Mouse (Mus musculus) bone marrow, adult 2 months (tissue): ENCODE results near the gene Sarm1. TPM values are rescaled to one million over a fixed set of nuclear protein-coding genes. Genes with fewer than 3 reads are reported as not detected.

Source experiments
- H3K27ac ChIP-seq: fragments of 200-500 bp; 2 replicates; pipeline ENCODE4 v1.5.1; 2012; ENCODE audit warnings: low read depth, mild to moderate bottlenecking, control low read depth, inconsistent platforms, low read length; ENCODE audit not compliant: control insufficient read depth, poor library complexity, insufficient read depth
- H3K4me1 ChIP-seq: fragments of 200-500 bp; 2 replicates; pipeline ENCODE4 v1.6.1; 2011; ENCODE audit warnings: low read length; ENCODE audit not compliant: control insufficient read depth, insufficient read depth
- H3K4me3 ChIP-seq: fragments of 200-500 bp; replicated peaks from 2 replicates; pipeline ENCODE3; 2011; ENCODE audit warnings: mild to moderate bottlenecking, low read depth, low read length, control low read depth; ENCODE audit not compliant: control insufficient read depth
- CTCF ChIP-seq: fragments of 200-500 bp; IDR thresholded peaks from 2 replicates; pipeline ENCODE4 v1.5.1; 2011; ENCODE audit warnings: low read length, control low read depth; ENCODE audit not compliant: control insufficient read depth, insufficient read depth
- POLR2A ChIP-seq: fragments of 200-500 bp; IDR thresholded peaks from 2 replicates; pipeline ENCODE4 v1.6.1; 2011; ENCODE audit warnings: low read depth, mild to moderate bottlenecking, control low read depth, low read length, borderline replicate concordance; ENCODE audit not compliant: control insufficient read depth
- WGBS: fragments of 180-500 bp; shearing (Covaris S2); methylation state at CpG from one replicate; pipeline ENCODE4 v1.1.7; 2018; 5-methylcytosine and 5-hydroxymethylcytosine counted together
- polyA plus RNA-seq: library from polyadenylated mRNA; stranded (reverse); fragments of >200 nt; gene quantifications from 2 replicates; pipeline ENCODE4 v1.2.4, GENCODE M21; 2011; ENCODE audit warnings: low replicate concordance; ENCODE audit not compliant: missing spikeins, insufficient read depth, insufficient read length

Sarm1 gene
- polyA plus RNA-seq: not detected in 2 replicates

DNA sequence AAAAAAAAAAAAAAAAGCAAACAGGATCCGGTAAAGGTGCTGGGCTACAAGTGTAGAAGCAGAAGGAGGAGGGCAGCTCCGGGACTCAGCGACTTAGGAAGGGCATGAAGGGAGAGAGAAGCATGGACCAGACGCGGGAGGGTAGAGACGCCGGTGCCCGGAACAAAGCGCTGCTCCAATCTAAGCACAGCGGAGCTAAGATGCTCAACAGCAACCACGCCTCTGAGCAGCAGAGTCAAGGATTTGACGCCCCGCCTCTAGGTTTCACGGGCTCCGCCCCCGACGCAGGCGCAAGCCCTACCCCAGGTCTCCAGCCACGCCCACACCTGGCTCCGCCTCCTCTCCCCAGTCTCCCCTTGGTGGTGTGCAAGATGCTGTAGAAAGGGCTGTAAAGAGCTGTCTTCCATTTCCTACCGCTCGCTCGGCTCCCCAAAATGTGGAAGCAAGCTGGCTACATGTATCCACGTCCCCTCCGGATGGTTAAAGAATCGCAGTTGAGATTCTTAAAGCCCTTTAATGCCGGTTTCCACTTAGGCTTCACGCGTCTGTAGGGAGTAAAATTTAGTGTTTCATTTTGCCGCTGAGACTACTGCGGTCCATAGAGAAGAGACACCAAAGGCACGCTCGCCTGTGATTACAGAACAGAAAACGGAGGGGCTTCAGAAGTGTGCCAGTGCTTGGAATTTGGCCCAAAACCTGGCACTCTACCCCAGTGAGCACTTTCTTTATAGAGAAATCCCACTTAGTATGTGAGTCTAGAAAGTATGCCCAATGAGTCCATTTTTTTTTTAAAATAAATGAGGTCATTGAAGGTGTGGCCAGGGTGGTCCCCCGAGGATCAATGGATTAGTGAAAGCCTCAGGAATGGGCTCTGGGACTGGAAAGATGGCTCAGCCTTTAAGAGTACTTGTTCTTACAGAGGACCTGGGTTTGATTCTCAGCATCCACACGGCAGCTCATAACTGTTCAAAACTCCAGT, at the start of gene Sarm1:
Gene Sarm1 (minus strand): TSS at position 211 of the 979 bp plus-strand sequence.
- 3% methylated on average over 36 of the region's 36 CpGs for WGBS
- peak within 1 kb of the TSS; percentile 36 for H3K4me3 ChIP-seq
- no peaks in the 10 kb centered on the region for H3K4me1 ChIP-seq
- no peak within 1 kb of the TSS for H3K27ac ChIP-seq
- TF ChIP-seq POLR2A (no peak), CTCF (no peak)

- 33% methylated on average over 8 of the region's 8 CpGs for WGBS
- H3K4me1 ChIP-seq: no peaks in the 10 kb centered on the region; the same call in 1 of the 2 replicates
These were observed 47.6 kb upstream of the Sarm1 start for GRCm38 (mm10) chr11:78545181-78545580.

DNA sequence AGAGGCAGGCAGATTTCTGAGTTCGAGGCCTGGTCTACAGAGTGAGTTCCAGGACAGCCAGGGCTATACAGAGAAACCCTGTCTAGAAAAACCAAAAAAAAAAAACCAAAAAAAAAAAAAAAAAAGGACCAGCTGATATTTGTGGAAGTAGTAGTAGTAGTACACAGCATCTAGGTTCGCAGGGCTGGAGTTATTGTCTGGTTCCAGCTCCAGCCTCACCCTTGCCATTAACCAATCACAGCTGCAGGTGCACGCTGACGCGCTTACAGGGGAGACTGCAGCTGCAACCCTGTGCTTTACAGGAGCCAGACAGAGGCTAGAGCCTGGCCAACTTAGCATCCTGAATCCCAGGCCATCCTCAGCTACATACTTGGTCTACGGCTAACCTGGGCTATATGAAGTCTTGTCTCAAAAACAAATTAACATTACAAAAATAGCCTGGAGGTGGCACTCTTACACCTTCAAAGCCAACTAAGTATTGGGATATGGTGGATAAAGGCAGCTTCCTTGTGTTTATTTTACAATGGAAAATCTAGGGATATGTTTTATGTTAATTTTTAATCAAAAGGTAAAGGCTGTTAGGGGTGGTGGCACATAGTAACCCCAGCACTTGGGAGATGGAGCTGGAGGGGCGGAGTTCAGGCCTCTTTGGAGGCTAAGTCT, 47.0 kb upstream of the Sarm1 start:
- Histone ChIP-seq H3K4me1 (no peaks in the 10 kb centered on the region; the same call in 1 of the 2 replicates), H3K27ac (no peak overlapping the region), H3K4me3 (no peak overlapping the region)
- 85% methylated on average over 7 of the region's 7 CpGs for WGBS
- TF ChIP-seq POLR2A: no peak
- TF ChIP-seq CTCF: no peak

More at GRCm38 (mm10) chr11:78545181-78545580, 47.6 kb upstream of the Sarm1 start:
- Histone ChIP-seq H3K4me3 (no peak overlapping the region), H3K27ac (no peak overlapping the region)
- TF ChIP-seq CTCF: no peak
- no peak for TF ChIP-seq POLR2A

- no peak overlapping the region for H3K4me3 ChIP-seq
- TF ChIP-seq CTCF: no peak
- TF ChIP-seq POLR2A: no peak
- WGBS: 83% methylated on average over 3 of the region's 3 CpGs
- no peak overlapping the region for H3K27ac ChIP-seq
- H3K4me1 ChIP-seq: no peaks in the 10 kb centered on the region; the same call in 1 of the 2 replicates
These were observed 42.8 kb upstream of the Sarm1 start for GRCm38 (mm10) chr11:78540358-78540757.

- Histone ChIP-seq H3K4me3 (peak overlapping the region; percentile 82), H3K4me1 (no peaks in the 10 kb centered on the region; the same call in 1 of the 2 replicates), H3K27ac (peak overlapping the region; percentile 78)
- 2% methylated on average over 14 of the region's 14 CpGs for WGBS
- no peak for TF ChIP-seq CTCF
- no peak for TF ChIP-seq POLR2A
These were observed 39.1 kb upstream of the Sarm1 start for GRCm38 (mm10) chr11:78536690-78537084.

- TF ChIP-seq CTCF (no peak), POLR2A (peak; percentile 83; the same call in 1 of the 2 replicates)
- no peaks in the 10 kb centered on the region; the same call in 1 of the 2 replicates for H3K4me1 ChIP-seq
- H3K4me3 ChIP-seq: peak within 1 kb of the TSS; percentile 82
- under 1% methylated on average over 52 of the region's 52 CpGs for WGBS
- H3K27ac ChIP-seq: peak within 1 kb of the TSS; percentile 78
These were observed 38.6 kb upstream of the Sarm1 start, which contains the start of the genes Tnfaip1 and Ift20 for GRCm38 (mm10) chr11:78536080-78536689. Tnfaip1 (minus strand) TSS chr11:78536332. Ift20 (plus strand) TSS chr11:78536361.

DNA sequence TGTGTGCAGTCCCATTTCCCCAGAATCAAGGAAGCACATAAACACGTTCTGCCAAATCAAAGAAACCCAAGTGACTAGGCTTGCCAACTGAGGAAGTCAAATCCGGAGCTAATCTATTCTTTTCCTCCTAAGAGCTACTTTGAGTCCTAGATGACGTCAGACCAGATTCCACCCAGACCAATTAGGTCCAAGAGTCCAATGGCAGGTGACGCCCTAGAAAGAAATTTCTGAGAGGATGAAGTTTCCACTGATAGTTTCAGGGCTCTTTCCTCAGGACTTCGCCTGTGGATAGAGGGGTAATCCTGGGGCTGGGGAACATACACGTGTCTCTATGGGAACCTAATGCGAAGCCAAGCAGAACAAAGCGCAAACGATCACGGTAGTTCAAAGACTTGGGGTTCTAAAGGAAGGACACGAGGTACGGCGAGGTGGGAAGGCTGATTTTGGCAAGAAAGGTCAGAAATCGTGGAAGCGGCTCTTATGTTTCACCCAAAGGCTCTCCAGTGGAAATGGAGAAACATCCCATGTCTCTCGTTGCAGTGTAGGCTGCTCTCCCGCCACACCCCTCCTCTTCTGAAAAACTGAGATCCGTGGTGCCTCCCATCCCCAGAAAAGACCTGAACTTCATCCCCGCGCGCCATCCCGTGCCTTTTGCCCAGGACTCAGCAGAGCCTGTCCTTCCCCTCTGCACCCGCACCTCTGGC, 38.0 kb upstream of the Sarm1 start:
- peak overlapping the region; percentile 56 for H3K27ac ChIP-seq
- H3K4me3 ChIP-seq: peak overlapping the region; percentile 82
- no peaks in the 10 kb centered on the region; the same call in 1 of the 2 replicates for H3K4me1 ChIP-seq
- under 1% methylated on average over 23 of the region's 23 CpGs for WGBS
- no peak for TF ChIP-seq CTCF
- no peak for TF ChIP-seq POLR2A
